Mouse (Mus musculus) gastrocnemius, postnatal 4 days (tissue): ENCODE results near the gene Gde1. TPM values are rescaled to one million over a fixed set of nuclear protein-coding genes. Genes with fewer than 3 reads are reported as not detected.

Experiments
- DNase-seq, 2 experiments: peaks; one replicate each; pipeline ENCODE4 v3.0.0; 2021 to 2022; ENCODE audit warnings: low spot score in 2 of 2, mixed read lengths in 2 of 2
- total RNA-seq, 2 experiments: library from RNA; stranded (reverse); gene quantifications; 2 replicates each; pipeline ENCODE4 v1.2.3; 2021

Gde1 gene
- total RNA-seq, 2 experiments from 2014 or later = 36.5 to 38.2 TPM

- DNase-seq = no peak
Observed at GRCm38 (mm10) chr7:118707216-118707615, 1.6 kb upstream of the Gde1 start.

GRCm38 (mm10) chr7:118706488-118706887, 910 bp upstream of the Gde1 start:
- DNase-seq = no peak

DNA sequence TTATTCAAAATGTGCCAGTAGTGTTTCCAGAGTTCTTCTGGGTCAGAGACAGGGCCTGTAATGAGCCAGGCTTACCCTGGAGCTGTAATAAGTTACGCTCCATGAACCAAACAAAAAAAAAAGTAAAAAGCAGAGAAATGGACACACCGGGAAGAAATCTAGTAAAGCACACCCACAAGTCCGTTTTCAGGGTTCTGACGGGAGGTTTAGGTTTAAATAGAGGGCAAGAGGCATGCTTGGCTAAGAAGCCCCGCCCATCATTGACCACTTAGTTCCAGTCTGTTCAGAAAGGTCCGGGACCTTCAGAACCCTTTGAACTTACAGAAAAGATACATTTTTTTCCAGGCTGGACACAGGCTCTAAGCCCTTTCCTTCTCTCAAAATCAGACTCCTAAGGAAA, 473 bp upstream of the Gde1 start:
- DNase-seq = no peak

DNA sequence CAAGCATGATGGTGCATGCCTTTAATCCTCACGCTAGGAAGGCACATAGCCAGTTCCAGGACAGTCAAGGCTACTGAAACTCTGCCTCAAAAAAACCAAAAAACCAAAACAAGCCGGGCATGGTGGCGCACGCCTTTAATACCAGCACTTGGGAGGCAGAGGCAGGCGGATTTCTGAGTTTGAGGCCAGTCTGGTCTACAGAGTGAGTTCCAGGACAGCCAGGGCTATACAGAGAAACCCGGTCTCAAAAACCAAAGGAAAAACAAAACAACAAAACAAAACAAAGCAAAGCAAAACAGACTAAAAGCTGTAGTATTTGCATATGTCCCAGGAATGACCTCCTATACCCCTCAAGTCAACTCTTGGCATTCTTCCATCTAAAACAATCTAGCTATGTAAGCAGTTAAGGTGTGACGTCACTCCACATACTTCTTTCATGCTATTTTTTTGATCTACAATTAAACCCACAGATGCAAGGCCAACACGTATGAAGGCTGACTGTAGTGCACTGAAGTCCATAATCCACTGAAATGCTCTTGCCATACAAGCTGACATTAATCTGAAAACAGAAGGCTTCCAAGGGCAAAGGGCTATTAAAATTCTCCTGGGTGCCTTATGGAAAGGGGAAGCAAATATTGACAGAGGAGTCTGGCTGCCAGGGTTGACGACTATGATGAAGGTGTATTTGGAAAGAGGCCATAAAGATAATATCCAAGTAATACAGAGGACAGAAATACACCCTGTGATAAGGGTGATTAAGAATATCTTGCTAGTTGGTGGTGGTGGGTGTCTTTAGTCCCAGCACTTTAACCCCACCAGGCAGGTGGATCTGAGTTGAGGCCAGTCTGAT, 1.4 kb downstream of the Gde1 start:
- DNase-seq = no peak

DNA sequence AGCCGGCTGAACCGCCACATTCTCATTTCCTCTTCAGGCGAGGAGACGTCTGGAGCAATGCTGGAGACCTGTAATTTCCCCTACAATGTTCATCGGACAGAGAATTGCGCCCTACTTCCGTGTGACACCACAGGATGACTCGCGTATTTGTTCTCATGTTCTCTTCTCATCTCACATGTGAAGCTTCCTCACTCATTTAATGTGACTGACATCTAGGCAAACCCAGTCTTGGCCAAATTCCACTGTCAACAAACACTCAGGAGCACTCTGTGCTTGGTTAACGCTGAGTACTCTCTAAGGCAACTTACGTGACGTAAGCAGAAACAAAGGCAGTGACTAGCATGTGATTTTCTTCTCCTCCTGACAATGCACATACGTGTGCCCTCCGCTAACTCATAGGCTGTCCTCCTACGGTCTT, 2.4 kb downstream of the Gde1 start:
- DNase-seq = no peak

DNA sequence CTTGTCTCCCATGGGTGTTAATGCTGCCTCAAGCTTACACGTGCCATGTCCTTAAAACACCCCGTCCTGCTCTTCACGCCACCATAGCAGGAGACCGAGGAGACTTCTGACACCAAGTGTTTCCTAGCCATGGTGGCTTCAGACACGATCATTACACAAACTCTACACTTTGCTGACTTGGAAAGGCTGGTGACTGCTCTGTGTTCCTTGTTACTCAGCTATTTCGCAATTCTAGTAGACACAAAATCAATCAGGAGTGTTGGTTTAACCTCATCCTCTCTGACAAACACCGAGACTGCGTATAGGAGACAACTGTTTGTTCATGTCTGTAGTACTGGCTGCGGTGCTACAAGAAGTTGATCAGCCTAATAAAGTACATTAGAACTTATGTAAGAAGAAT, 6.7 kb downstream of the Gde1 start:
- no peak for DNase-seq

DNA sequence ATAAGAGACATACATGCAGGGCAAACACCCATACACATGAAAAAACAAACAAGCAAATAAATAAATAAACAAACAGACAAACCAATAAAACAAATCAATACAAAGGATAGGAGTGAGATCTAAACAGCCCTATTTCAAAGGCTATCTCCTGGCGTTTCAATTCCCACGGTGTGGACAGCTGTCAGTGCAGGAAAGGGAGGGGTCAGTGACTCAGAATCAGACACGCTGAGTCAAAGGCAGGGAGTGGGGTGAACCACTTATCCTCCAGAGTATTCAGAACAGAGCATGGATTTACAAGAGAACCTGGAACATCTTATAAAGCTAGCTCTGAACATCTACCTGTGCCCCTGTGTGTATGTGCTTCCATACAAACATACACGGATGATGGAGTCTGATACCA, 8.4 kb downstream of the Gde1 start:
- DNase-seq = no peak

DNA sequence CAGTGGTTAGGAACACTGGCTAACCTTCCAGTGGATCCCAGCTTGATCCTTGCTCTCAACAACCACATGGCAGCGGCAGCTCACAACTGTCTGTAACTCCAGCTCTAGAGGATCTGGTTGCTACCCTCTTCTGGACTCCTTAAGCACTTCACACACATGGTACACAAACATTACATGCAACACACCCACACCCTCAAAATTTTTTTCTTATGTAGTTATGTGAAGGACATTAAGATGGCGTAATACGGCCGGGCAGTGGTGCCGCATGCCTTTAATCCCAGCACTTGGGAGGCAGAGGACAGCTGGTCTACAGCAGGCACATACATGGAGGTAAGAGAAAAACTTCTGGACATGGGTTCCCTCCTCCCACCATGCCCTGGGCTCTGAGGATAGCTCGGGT, 9.4 kb downstream of the Gde1 start:
- no peak for DNase-seq

GRCm38 (mm10) chr7:118691287-118691686, 14.3 kb downstream of the Gde1 start:
- no peak for DNase-seq

DNA sequence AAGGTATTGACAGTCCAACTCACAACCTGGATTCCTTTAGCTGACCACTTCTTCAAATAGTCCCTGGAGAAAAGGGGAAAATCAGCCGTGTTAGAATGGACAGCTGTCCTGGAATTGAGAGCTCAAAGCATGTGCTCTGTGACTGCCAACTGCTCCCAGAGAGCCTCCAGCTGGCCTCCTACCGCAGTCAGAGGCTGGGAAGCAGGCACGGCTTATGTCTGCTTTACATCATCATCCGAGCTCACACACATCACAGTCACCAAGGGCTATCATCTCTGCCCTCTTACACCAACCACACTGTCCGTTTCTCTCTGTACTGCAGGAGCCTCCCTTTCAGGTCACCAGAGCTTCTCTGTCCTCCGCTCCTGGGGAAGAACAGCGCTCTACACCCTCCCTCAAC, 16.5 kb downstream of the Gde1 start:
- DNase-seq = no peak

- peak; percentile 72 to 78 for DNase-seq
Observed at GRCm38 (mm10) chr7:118688199-118688598, 17.4 kb downstream of the Gde1 start.

DNA sequence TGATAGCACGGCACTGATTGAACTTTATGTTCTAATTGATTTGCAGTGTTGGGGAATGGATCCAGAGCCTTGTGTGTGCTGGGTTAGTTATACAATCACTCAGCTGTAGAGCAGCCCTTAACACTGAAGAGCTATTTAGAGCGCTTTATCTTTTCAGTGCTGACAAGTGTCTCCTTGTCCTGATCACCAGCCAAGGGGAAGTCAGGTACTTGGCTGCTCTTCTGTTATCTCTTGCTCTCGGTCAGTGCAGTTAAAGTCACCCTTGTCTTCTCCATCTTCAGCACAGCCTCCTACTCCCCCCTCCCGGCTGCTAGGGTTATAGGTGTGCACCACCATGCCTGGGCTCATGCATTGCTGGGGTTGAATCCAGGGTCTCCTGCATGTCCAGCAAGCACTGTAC, 28.8 kb downstream of the Gde1 start:
- no peak for DNase-seq

GRCm38 (mm10) chr7:118670142-118670541, 35.4 kb downstream of the Gde1 start:
- no peak for DNase-seq

DNA sequence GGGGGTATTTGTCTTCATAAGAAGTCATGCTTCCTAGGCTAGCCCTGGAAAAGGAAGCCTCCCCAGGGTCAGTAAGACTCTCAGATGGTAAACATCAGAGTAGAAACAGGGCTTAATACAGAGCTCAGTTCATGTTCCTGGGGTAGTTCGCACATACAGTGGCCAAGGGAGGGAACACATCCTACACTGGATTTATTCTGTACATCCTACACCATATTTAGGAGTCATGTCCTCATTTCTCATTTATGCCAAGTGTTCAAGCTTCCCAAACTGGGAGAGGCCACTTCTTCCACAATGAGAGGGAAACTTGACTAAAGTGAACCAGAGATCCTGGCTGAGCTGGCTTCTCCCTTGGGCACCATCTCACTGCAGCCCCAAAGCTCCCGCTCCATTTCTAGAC, 37.8 kb downstream of the Gde1 start:
- no peak for DNase-seq

DNA sequence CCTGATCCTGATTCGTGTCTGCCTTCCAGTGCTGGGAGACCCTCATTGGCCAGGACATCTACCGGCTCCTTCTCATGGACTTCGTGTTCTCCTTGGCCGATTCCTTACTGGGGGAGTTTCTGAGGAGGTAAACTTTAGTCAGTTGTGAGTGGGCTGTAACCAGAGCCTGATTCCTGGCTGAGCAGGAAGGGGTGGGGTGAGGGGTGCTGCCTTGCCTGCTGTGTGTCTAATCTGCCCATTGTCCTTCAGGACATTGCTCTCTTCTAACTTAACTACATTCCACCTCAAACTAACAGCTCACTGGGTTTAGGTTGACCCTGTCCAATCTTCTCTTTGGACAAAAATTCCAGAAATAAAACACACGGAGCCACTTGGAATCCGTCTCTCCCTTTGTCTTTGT, 48.8 kb downstream of the Gde1 start:
- DNase-seq = no peak

DNA sequence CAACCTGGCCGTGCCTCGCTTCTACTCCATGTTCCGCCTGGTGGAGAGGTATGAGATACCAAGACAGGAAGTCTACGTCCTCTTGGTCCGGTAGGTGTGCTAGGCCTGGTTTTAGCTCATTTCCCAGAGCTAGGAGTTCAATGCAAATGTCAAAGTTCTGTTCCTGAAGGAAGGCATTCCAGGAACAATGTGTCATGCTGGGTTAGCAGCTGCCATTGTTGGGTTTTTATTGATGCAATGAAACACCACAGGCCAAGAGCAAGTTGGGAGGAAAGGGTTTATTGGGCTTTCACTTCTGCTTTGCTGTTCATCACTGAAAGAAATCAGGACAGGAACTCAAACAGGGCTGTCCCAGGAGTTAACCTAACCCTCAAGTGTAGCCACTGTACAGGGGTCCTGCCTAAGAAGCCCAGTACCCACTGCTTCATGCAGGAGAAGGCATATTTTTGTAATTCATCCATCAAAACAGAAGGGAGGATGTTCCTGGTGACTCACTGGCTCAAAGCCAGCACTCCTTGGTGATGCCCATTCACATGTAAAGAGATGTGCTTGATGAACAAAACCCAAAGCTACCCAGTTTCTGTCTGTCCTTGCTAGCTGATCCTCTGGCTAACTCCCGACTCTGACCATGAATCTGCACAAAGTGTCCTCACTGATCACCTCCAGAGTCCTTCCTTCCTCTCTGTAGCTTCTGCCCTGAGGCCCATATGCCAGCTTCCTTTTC, 52.8 kb downstream of the Gde1 start:
- DNase-seq = no peak

DNA sequence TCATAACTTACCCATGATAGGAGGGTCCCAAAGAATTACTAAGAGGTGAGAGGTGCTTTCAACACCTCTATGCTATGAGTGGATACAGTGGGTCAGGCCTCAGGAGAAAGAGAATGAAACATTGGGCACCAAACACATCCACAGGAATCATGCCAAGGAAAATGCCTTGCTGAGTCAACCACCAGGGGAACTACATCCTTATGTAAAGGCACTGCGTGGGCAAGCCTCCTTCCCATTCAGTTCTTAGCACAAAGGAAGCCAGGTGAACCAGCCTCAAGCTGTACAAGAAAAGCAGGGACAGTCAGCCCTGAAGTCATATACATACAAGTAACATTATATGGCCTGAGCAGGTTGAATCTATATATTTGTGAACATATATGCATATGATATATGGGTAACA, 54.7 kb downstream of the Gde1 start:
- DNase-seq = no peak

- no peak for DNase-seq
Observed at GRCm38 (mm10) chr7:118650119-118650518, 55.5 kb downstream of the Gde1 start.

DNA sequence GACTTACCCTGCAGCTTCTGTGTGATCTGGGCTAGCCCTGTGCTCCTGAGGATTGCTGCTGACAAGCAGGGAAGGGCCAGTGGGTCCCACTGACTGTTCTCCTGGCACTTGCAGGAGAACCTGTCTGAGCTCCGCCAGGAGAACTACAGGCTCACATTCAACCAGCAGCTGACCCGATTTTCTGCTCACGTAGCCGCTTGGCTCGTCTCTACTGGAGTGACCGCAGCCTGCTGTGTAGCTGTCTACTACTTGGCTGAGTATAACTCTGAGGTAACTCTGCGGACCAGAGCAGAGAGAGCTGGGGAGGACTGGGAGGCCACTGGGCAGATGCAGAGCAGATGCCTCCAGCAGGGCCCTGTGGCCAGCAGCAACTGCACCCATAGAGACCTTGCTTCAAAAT, 56.2 kb downstream of the Gde1 start:
- peak in 1 of 2 experiments; percentile 19 for DNase-seq

DNA sequence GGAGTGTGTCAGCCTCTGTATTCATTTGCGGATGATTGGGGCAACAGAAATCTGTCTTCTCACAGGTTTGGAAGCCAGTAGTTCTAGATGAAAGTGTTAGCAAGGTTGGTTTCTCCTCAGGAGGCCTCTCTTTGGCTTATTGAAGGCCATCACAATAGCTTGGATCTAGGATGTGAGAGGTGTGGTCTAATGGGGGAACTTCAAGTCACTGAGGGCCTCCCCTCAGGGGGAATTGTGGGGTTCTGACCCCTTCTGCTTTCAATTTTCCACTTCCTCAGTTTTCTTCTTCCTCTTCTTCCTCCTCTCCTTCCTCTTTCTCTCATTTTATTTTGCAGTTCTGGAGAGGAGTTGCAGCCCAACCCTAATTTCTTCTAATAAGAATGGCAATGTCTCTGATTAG, 59.3 kb downstream of the Gde1 start:
- no peak for DNase-seq
